8 mouse cellular contexts compared by ENCODE assay signal in genomic region chr1:160194529-160195336, GRCm38 (mm10). TPM values are rescaled to one million over a fixed set of nuclear protein-coding genes. Genes with fewer than 3 reads are reported as not detected.
DNase-seq lines count a peak whose midpoint lies in the region; ATAC-seq and TF ChIP-seq lines count a peak whose summit lies in the region.

Gene Mrps14, plus strand, starts transcription at chr1:160195215.

- H3K4me2 ChIP-seq in hindbrain, embryonic 13.5 days = peak within 1 kb of the TSS; percentile 70

- no peaks in the 10 kb centered on the region for H3K27me3 ChIP-seq in Patski
- H3K27me3 ChIP-seq in hindbrain, embryonic 13.5 days = no peaks in the 10 kb centered on the region

- no peaks in the 10 kb centered on the region for H3K9me3 ChIP-seq in hindbrain, embryonic 13.5 days

- H3K4me1 ChIP-seq in hindbrain, embryonic 13.5 days (replicated peaks) = peaks cover 15% of the 10 kb centered on the region

- H3K9ac ChIP-seq in hindbrain, embryonic 13.5 days = peak within 1 kb of the TSS; percentile 88

- in situ Hi-C loops in Patski (cut with MboI; ENCODE audit: low pct_unique_long_range_greater_than_20kb) = loop anchor here (10.0 kb wide), 1 partner anchor 180 kb away; no protein-coding TSS in a partner anchor

- WGBS in hindbrain, embryonic 13.5 days = 6% methylated on average over 31 of the region's 31 CpGs

- peak within 1 kb of the TSS; percentile 86 for H3K4me3 ChIP-seq in hindbrain, embryonic 13.5 days

- ATAC-seq in Patski = peak; percentile 99
- ATAC-seq in hindbrain, embryonic 13.5 days (ENCODE audit: low FRiP score) = peak; percentile 100

- TF ChIP-seq CTCF in Patski (IDR thresholded peaks at IDR 0.05) = peak; percentile 98

- POLR2A ChIA-PET in Patski (lab: Charles Lee) = no interaction called here

- H3K36me3 ChIP-seq in hindbrain, embryonic 13.5 days = peaks cover 14% of the 10 kb centered on the region

- H3K27ac ChIP-seq in hindbrain, embryonic 13.5 days = peak within 1 kb of the TSS; percentile 85

- CTCF ChIA-PET in Patski (lab: Charles Lee) = interaction anchor here (1.0 kb wide), 1 partner anchor 19 kb away, joined by 4 read pairs; no protein-coding TSS in a partner anchor

- DNase-seq in Patski (ENCODE audit: low read depth, low spot score) = peak; percentile 83
- peak; percentile 99 for DNase-seq in cerebellum, postnatal 14 days
- DNase-seq in frontal cortex, postnatal 14 days (ENCODE audit: low spot score in 2 of 2) = peak; percentile 93 to 97
- peak; percentile 90 to 93 for DNase-seq in layer of hippocampus, postnatal 25 days (ENCODE audit: extremely low spot score in 1 of 2, low spot score in 1 of 2)
- DNase-seq in lung, postnatal 25 days (ENCODE audit: low spot score) = peak; percentile 99
- peak; percentile 99 for DNase-seq in retina, embryonic 14.5 days (ENCODE audit: low spot score)
- peak; percentile 99 for DNase-seq in thymus, postnatal 4 days

RNA-seq across cellular contexts. Expression of gene Mrps14, which starts in this region (rescaled TPM):
- polyA plus RNA-seq in Patski (2021) = 97.8 TPM
- polyA plus RNA-seq in hindbrain, embryonic 13.5 days (2015; fragmentation: Nextera tagmentation; extraction: Ambion mirVana) = 162 and 168 TPM in 2 replicates
- total RNA-seq in layer of hippocampus, postnatal 25 days (2021) = 10 to 100 TPM; 67.5 to 73.6 TPM

Comparison
In these comparisons a context has a peak if more than half of its experiments do, and no peak if none do; other contexts are left out.
1. Peak in every context shown above with its lines: DNase-seq, ATAC-seq, H3K4me3 ChIP-seq and H3K27ac ChIP-seq.